Mouse (Mus musculus) midbrain, embryonic 15.5 days (tissue): ENCODE data around the gene Stk32b. TPM values are rescaled to one million over a fixed set of nuclear protein-coding genes. Genes with fewer than 3 reads are reported as not detected.

Experiments used
- ATAC-seq: fragments of 200-750 bp; cut with Nextera tagmentation; replicated peaks from 2 replicates; pipeline ENCODE4 v1.8.0; 2017; ENCODE audit warnings: moderate TSS enrichment
- H3K27ac ChIP-seq: fragments of 300-500 bp; sonication (generic); 2 replicates; pipeline ENCODE4 v1.5.1; 2015; ENCODE audit warnings: mild to moderate bottlenecking, inconsistent platforms
- H3K27me3 ChIP-seq: fragments of 300-500 bp; sonication (generic); replicated peaks from 2 replicates; pipeline ENCODE4 v1.6.1; 2015; ENCODE audit warnings: inconsistent platforms
- H3K36me3 ChIP-seq: fragments of 300-500 bp; sonication (generic); replicated peaks from 2 replicates; pipeline ENCODE4 v1.6.1; 2015; ENCODE audit warnings: inconsistent platforms
- H3K4me1 ChIP-seq: fragments of 300-500 bp; sonication (generic); 2 replicates; pipeline ENCODE4 v1.6.1; 2015; ENCODE audit warnings: inconsistent platforms
- H3K4me2 ChIP-seq: fragments of 300-500 bp; sonication (generic); 2 replicates; pipeline ENCODE4 v1.6.1; 2015; ENCODE audit warnings: inconsistent platforms, mild to moderate bottlenecking, moderate library complexity
- H3K4me3 ChIP-seq: fragments of 300-500 bp; sonication (generic); 2 replicates; pipeline ENCODE4 v1.5.1; 2015; ENCODE audit warnings: mild to moderate bottlenecking, inconsistent platforms
- H3K9ac ChIP-seq: fragments of 300-500 bp; sonication (generic); 2 replicates; pipeline ENCODE4 v1.6.1; 2015; ENCODE audit warnings: mild to moderate bottlenecking, inconsistent platforms
- H3K9me3 ChIP-seq: fragments of 300-500 bp; sonication (generic); 2 replicates; pipeline ENCODE4 v1.6.1; 2016; ENCODE audit warnings: inconsistent platforms
- WGBS: fragments of 180-500 bp; shearing (Covaris S2); methylation state at CpG from one replicate; pipeline ENCODE4 v1.1.7; 2015; ENCODE audit warnings: mixed read lengths; 5-methylcytosine and 5-hydroxymethylcytosine counted together
- polyA plus RNA-seq: library from polyadenylated mRNA; unstranded; fragments of >200 nt; fragmentation: Nextera tagmentation; extraction: Ambion mirVana; gene quantifications from 2 replicates; pipeline ENCODE4 v1.2.1, GENCODE M21; 2015

The Stk32b gene
- polyA plus RNA-seq, 1 experiment from 2014 or later = 31.7 TPM

DNA sequence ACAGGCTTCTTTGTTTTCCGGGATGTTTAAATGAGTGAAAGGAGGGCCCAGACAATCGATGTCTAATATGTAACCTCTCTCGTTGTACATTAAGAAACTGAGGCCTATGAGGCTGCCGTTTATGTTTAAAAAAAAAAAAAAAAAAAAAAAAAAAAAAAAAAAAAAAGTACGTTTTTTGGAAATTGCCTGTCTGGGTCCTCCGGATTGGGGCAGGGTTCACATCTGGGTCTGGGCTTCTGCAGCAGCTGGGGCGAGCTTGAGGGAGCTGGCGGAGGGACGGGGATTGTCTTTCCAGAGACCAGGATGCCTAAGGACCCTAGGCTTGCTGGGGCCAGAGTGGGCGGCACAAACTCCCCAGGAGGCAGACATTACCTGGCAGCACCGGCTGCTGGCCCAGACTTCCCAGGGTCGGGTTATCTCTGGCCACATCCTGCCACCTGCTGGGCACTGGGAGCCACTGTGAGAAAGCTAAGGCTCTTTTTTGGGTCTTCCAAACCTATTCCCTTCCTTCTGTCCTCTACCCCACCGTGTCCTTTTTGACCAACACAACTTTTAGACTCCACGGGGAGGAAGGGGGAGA is 503 bp upstream of the Stk32b start:
- Histone ChIP-seq H3K4me2 (peak overlapping the region; percentile 77), H3K27ac (peak overlapping the region; percentile 82), H3K9ac (peak overlapping the region; percentile 78), H3K27me3 (no peaks in the 10 kb centered on the region), H3K4me3 (peak overlapping the region; percentile 67), H3K9me3 (no peaks in the 10 kb centered on the region), H3K4me1 (peaks cover 20% of the 10 kb centered on the region), H3K36me3 (no peaks in the 10 kb centered on the region)
- 2% methylated on average over 14 of the region's 14 CpGs for WGBS
- ATAC-seq = peak; percentile 79

- H3K9me3 ChIP-seq = no peaks in the 10 kb centered on the region; the same call in 1 of the 2 replicates
- no peak overlapping the region for H3K4me3 ChIP-seq
- WGBS = 88% methylated on average over 5 of the region's 5 CpGs
- H3K9ac ChIP-seq = no peak overlapping the region
- H3K36me3 ChIP-seq = no peaks in the 10 kb centered on the region
- no peak overlapping the region for H3K27ac ChIP-seq
- H3K4me2 ChIP-seq = no peak overlapping the region
- no peak for ATAC-seq
- H3K27me3 ChIP-seq = no peaks in the 10 kb centered on the region
- H3K4me1 ChIP-seq = peaks cover 6% of the 10 kb centered on the region; the same call in 1 of the 2 replicates
Observed at GRCm38 (mm10) chr5:37709257-37709904, 7.6 kb downstream of the Stk32b start.

DNA sequence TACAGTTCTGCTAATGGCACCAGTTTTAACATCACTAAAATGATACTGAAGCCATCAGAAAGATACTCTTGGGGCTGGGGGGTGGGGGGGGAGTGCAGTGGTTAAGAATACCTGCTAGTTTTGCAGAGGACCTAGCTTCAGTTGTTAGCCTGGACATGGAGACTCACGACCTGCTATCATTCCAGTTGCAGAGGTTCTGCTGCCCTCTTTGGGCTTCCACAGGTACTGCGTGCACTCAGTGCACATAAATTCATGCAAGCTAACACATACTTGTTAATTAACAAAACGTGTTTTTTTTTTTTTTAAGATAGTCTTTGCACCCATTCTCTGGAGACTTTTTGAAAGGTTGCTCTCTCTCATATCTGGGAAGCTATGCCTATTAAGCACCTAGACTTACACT is 8.8 kb downstream of the Stk32b start:
- no peaks in the 10 kb centered on the region for H3K4me1 ChIP-seq

GRCm38 (mm10) chr5:37704962-37705361 is 12.0 kb downstream of the Stk32b start:
- no peak for ATAC-seq
- Histone ChIP-seq H3K27ac (no peak overlapping the region), H3K4me1 (no peaks in the 10 kb centered on the region), H3K4me3 (no peak overlapping the region), H3K36me3 (no peaks in the 10 kb centered on the region), H3K4me2 (no peak overlapping the region), H3K9ac (no peak overlapping the region), H3K27me3 (no peaks in the 10 kb centered on the region), H3K9me3 (no peaks in the 10 kb centered on the region; the same call in 1 of the 2 replicates)
- 56% methylated on average over 2 of the region's 2 CpGs for WGBS

More for the DNA sequence above, 8.8 kb downstream of the Stk32b start:
- Histone ChIP-seq H3K9ac (no peak overlapping the region), H3K4me3 (no peak overlapping the region), H3K9me3 (no peaks in the 10 kb centered on the region; the same call in 1 of the 2 replicates), H3K27me3 (no peaks in the 10 kb centered on the region), H3K4me2 (no peak overlapping the region), H3K27ac (no peak overlapping the region), H3K36me3 (no peaks in the 10 kb centered on the region)
- 70% methylated on average over 3 of the region's 3 CpGs for WGBS
- ATAC-seq = no peak

DNA sequence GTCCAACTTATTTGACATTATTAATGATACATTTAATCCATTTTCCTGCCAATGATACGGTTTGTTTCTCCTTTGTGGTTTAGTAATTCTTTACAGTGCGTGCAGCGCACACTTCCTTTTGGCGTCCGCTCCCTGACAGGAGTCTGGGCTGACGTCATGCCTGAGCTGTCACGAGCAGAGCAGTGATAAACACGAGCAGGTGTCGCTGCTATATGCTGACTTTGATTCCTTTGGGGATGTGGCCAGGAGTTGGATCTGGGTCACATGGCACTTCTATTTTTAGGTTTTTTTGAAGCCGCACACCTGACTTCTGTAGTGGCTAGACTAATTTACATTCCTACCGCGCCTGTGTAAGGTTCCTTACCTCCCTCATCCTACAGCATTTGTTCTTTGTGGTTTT is 17.2 kb downstream of the Stk32b start:
- Histone ChIP-seq H3K4me2 (no peak overlapping the region), H3K27ac (no peak overlapping the region)

GRCm38 (mm10) chr5:37697286-37697685 is 19.7 kb downstream of the Stk32b start:
- no peaks in the 10 kb centered on the region for H3K36me3 ChIP-seq
- no peaks in the 10 kb centered on the region for H3K27me3 ChIP-seq
- ATAC-seq = no peak
- H3K9ac ChIP-seq = no peak overlapping the region
- WGBS = 94% methylated on average over 7 of the region's 7 CpGs
- no peak overlapping the region for H3K4me2 ChIP-seq
- H3K27ac ChIP-seq = no peak overlapping the region
- no peaks in the 10 kb centered on the region for H3K9me3 ChIP-seq
- H3K4me3 ChIP-seq = no peak overlapping the region
- peaks cover 10% of the 10 kb centered on the region; the same call in 1 of the 2 replicates for H3K4me1 ChIP-seq

More for the DNA sequence above, 17.2 kb downstream of the Stk32b start:
- WGBS = 71% methylated on average over 12 of the region's 12 CpGs
- H3K9ac ChIP-seq = no peak overlapping the region
- no peak overlapping the region for H3K4me3 ChIP-seq
- no peaks in the 10 kb centered on the region for H3K36me3 ChIP-seq
- ATAC-seq = peak; percentile 27; the same call in 1 of the 2 replicates
- H3K9me3 ChIP-seq = no peaks in the 10 kb centered on the region
- peaks cover 10% of the 10 kb centered on the region; the same call in 1 of the 2 replicates for H3K4me1 ChIP-seq
- H3K27me3 ChIP-seq = no peaks in the 10 kb centered on the region

DNA sequence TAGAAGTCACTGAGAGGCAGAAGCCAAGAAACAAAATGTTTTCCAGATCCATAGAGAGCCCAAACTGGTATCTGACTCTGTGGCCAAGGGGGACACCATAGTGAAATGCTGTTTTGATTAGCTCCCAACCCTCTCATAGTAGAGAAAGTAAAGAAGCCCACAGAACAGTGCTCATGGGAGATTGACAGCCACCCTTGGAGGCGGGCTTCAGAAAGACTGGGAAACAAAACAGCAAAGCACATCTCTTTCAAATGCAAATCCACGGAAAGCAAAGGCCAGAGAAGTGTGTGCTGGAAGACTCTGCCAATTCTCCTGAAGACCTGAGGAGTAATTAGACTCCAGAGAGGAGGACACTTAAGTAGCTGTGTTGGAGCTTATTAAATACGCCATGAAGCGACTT is 21.2 kb downstream of the Stk32b start:
- no peak overlapping the region for H3K9ac ChIP-seq
- no peaks in the 10 kb centered on the region for H3K27me3 ChIP-seq
- no peaks in the 10 kb centered on the region for H3K9me3 ChIP-seq
- H3K4me3 ChIP-seq = no peak overlapping the region
- 15% methylated on average over 4 of the region's 4 CpGs for WGBS
- no peak overlapping the region for H3K27ac ChIP-seq
- no peaks in the 10 kb centered on the region for H3K36me3 ChIP-seq
- peak; percentile 60; the same call in 1 of the 2 replicates for ATAC-seq
- H3K4me2 ChIP-seq = no peak overlapping the region
- peaks cover 10% of the 10 kb centered on the region; the same call in 1 of the 2 replicates for H3K4me1 ChIP-seq

- Histone ChIP-seq H3K4me3 (no peak overlapping the region), H3K27me3 (no peaks in the 10 kb centered on the region), H3K9ac (no peak overlapping the region), H3K4me2 (no peak overlapping the region), H3K4me1 (peaks cover 10% of the 10 kb centered on the region; the same call in 1 of the 2 replicates), H3K9me3 (no peaks in the 10 kb centered on the region), H3K27ac (no peak overlapping the region), H3K36me3 (no peaks in the 10 kb centered on the region)
- 87% methylated on average over 3 of the region's 3 CpGs for WGBS
- ATAC-seq = no peak
Observed at GRCm38 (mm10) chr5:37692759-37693158, 24.2 kb downstream of the Stk32b start.

- Histone ChIP-seq H3K9ac (no peak overlapping the region), H3K36me3 (no peaks in the 10 kb centered on the region), H3K9me3 (no peaks in the 10 kb centered on the region), H3K4me1 (no peaks in the 10 kb centered on the region), H3K27me3 (no peaks in the 10 kb centered on the region), H3K27ac (no peak overlapping the region), H3K4me3 (no peak overlapping the region), H3K4me2 (no peak overlapping the region)
- WGBS = 91% methylated on average over 7 of the region's 7 CpGs
- ATAC-seq = no peak
Observed at GRCm38 (mm10) chr5:37670781-37671180, 46.2 kb downstream of the Stk32b start.

- Histone ChIP-seq H3K9me3 (no peaks in the 10 kb centered on the region), H3K4me3 (no peak overlapping the region), H3K9ac (no peak overlapping the region), H3K27ac (no peak overlapping the region), H3K4me2 (no peak overlapping the region), H3K27me3 (no peaks in the 10 kb centered on the region), H3K4me1 (no peaks in the 10 kb centered on the region), H3K36me3 (no peaks in the 10 kb centered on the region)
- 64% methylated on average over 3 of the region's 3 CpGs for WGBS
- ATAC-seq = peak; percentile 48; the same call in 1 of the 2 replicates
Observed at GRCm38 (mm10) chr5:37664962-37665361, 52.0 kb downstream of the Stk32b start.

- no peaks in the 10 kb centered on the region for H3K27me3 ChIP-seq
- H3K4me1 ChIP-seq = no peaks in the 10 kb centered on the region
- no peak overlapping the region for H3K27ac ChIP-seq
- H3K4me2 ChIP-seq = no peak overlapping the region
- H3K36me3 ChIP-seq = no peaks in the 10 kb centered on the region
- H3K4me3 ChIP-seq = no peak overlapping the region
- no peak for ATAC-seq
- WGBS = 48% methylated on average over 4 of the region's 4 CpGs
- no peak overlapping the region for H3K9ac ChIP-seq
- H3K9me3 ChIP-seq = no peaks in the 10 kb centered on the region
Observed at GRCm38 (mm10) chr5:37659177-37659576, 57.8 kb downstream of the Stk32b start.

- H3K27ac ChIP-seq = no peak overlapping the region
- no peak for ATAC-seq
- no peaks in the 10 kb centered on the region for H3K9me3 ChIP-seq
- H3K4me3 ChIP-seq = no peak overlapping the region
- no peak overlapping the region for H3K4me2 ChIP-seq
- no peak overlapping the region for H3K9ac ChIP-seq
- H3K27me3 ChIP-seq = no peaks in the 10 kb centered on the region
- H3K4me1 ChIP-seq = no peaks in the 10 kb centered on the region
- 87% methylated on average over 6 of the region's 6 CpGs for WGBS
- H3K36me3 ChIP-seq = no peaks in the 10 kb centered on the region
Observed at GRCm38 (mm10) chr5:37657741-37658140, 59.2 kb downstream of the Stk32b start.

DNA sequence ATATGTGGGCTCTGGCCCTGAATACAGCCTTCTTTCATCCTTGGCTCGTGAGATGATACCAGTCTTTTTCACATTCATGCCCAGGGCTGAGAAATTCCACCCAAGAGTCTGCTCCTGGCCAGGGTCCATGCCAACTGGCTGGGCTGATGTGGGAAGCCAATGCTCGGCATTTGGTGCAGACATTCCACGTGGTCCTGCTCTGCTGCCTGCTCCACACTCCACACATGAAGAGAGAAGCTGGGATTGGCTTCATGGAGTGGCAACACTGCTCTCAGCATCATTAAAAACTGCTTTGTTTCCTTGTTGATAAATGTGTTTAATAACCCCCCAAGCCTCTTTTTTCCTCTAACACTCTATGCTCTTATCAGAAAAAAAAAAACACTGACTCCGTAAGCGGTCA is 61.8 kb downstream of the Stk32b start:
- H3K36me3 ChIP-seq = no peaks in the 10 kb centered on the region
- 70% methylated on average over 5 of the region's 5 CpGs for WGBS
- ATAC-seq = no peak
- H3K4me3 ChIP-seq = no peak overlapping the region
- no peaks in the 10 kb centered on the region for H3K27me3 ChIP-seq
- H3K27ac ChIP-seq = no peak overlapping the region
- no peak overlapping the region for H3K4me2 ChIP-seq
- peaks cover 7% of the 10 kb centered on the region; the same call in 1 of the 2 replicates for H3K4me1 ChIP-seq
- no peaks in the 10 kb centered on the region for H3K9me3 ChIP-seq
- H3K9ac ChIP-seq = no peak overlapping the region
